Mouse (Mus musculus) cerebellum, adult 2 months (tissue): ENCODE data around the gene Ddx56.

Experiments
- CTCF ChIP-seq: fragments of 200-500 bp; IDR thresholded peaks from 2 replicates; pipeline ENCODE4 v1.5.1; 2011; ENCODE audit warnings: low read depth, mild to moderate bottlenecking, control low read depth, low read length, moderate library complexity, borderline replicate concordance; ENCODE audit not compliant: insufficient read depth
- POLR2A ChIP-seq: fragments of 200-500 bp; IDR thresholded peaks from 2 replicates; pipeline ENCODE4 v1.6.1; 2011; ENCODE audit warnings: low read length, control low read depth, borderline replicate concordance; ENCODE audit not compliant: insufficient read depth

DNA sequence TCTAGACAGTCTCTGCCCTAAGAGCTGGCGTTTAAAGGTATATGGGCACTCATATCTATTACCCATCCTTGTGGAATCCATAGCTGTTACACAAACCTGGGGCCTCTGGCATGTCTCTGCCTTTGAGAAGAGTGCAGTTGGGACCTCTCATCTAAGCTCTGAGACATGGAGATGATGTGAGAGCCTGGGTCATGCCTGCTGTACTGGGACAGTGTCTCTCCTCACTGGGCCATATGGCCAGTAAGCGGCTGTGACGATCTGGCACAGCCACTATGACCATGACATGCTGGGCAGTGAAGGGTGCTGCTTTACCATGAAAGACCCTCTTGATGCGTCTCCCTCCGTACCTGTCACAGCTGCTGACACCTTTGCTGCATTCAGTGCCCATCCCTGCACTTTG lies 15.3 kb downstream of the Ddx56 start:
- TF ChIP-seq CTCF (no peak), POLR2A (no peak)
